Mouse (Mus musculus): ENCODE measurements at regions not wholly inside any gene's neighbourhood (a gene's known extent, or its start where the extent isn't known, plus 50 kb on each side); places are given as distances from the start of the nearest gene placed in this dataset.

DNA sequence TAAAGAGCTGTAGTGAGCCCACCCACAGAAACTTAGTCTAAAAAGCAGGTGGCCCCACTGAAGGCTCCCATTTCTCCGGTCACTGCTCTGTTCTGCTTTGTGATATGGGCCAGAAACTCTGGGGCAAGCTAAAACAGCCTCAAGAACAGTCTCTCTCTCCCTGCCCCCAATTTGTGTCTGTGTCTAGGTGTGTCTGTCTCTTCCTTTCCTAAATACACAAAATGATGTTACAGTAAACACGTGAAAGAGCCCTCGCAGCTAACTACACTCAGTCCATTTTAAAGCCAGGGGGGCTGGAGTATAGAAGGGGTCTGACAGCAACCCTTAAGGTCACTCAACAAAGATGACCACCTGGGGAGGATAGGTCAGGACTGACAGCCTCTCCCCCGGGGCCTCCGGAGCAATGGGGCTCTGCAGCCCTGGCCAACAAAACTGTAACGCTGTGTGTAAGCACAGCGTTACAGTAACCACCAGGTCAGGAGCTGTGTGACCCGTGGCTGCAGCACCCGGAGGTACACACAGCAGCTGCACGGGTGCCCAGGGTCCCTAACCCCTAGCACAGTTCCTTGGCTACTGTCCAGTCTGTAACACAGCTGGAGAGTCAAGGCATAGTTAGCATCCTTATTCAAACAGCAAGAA, 168.0 kb downstream of the 3100002H09Rik start:
- no peak for DNase-seq (ENCODE audit: extremely low spot score in 1 of 2, low spot score in 2 of 2)
- TF ChIP-seq CTCF (IDR thresholded peaks at IDR 0.05), result no peak
- no peak overlapping the region for H3K4me3 ChIP-seq
- intact Hi-C loops (cut with DNase I), result no loop called here
- H3K27ac ChIP-seq, result no peak overlapping the region

DNA sequence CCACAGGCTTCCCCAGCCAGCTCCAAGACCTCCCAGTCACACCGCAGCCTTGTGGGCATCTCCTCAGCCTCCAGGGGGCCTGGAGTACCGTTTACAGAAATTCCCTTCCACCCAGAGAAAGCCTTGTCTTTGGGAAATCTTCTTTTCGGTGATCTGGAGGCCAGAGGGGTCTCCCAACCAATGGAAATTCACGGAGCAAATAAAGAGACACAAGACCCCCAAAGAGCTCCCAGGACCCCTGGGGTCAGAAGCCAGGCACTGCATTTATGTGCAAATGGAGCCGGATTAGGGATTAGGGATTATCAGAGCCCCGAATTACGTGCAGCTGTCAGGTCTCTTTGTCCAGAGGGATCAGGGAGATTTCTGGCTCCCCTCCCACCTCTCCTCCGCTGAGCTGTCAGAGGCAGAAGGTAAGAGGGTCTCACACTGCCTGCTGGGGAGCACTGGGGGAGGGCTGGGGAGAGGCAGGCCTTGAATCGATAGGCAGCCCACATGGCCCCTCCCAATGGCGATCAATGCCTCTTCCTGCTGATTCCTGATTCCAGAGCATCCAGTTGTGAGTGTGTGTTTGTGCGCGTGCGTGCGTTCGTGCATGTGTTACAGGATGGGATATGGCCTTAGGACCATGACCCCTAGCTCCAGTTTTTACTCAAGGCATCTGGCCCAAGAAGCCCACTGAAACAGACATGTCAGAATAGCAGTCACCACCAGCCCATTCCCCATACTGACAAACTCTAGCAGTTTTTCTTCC, 168.7 kb downstream of the 3100002H09Rik start:
- Histone ChIP-seq H3K27ac (no peak overlapping the region), H3K4me3 (no peak overlapping the region)
- no peak for DNase-seq (ENCODE audit: extremely low spot score in 1 of 2, low spot score in 2 of 2)
- no peak; the same call in 1 of the 2 replicates for TF ChIP-seq CTCF (IDR thresholded peaks at IDR 0.05)
- intact Hi-C loops (cut with DNase I), result no loop called here

DNA sequence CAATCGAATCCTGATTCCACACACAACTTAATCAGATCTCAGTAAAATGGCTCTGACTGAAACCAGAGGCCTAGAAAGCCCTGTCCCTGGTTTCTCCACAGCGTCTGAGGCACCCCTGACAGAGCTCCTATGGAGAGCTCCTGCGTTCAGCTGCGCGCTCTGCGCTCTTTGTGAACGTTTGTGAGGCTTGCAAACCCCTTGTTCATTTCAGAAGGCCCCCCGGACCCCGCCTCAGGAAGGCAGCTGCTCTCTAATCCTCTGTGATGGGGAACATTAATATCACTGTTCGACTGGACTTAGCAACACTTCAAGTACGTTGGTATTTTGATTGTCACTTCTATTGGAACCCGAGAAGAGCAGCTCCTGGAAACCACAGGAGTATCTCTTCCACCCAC, 175.6 kb downstream of the 3100002H09Rik start:
- TF ChIP-seq CTCF (IDR thresholded peaks at IDR 0.05), result no peak
- Histone ChIP-seq H3K4me3 (no peak overlapping the region), H3K27ac (no peak overlapping the region)
- no peak for DNase-seq (ENCODE audit: extremely low spot score in 1 of 2, low spot score in 2 of 2)
- intact Hi-C loops (cut with DNase I), result no loop called here

DNA sequence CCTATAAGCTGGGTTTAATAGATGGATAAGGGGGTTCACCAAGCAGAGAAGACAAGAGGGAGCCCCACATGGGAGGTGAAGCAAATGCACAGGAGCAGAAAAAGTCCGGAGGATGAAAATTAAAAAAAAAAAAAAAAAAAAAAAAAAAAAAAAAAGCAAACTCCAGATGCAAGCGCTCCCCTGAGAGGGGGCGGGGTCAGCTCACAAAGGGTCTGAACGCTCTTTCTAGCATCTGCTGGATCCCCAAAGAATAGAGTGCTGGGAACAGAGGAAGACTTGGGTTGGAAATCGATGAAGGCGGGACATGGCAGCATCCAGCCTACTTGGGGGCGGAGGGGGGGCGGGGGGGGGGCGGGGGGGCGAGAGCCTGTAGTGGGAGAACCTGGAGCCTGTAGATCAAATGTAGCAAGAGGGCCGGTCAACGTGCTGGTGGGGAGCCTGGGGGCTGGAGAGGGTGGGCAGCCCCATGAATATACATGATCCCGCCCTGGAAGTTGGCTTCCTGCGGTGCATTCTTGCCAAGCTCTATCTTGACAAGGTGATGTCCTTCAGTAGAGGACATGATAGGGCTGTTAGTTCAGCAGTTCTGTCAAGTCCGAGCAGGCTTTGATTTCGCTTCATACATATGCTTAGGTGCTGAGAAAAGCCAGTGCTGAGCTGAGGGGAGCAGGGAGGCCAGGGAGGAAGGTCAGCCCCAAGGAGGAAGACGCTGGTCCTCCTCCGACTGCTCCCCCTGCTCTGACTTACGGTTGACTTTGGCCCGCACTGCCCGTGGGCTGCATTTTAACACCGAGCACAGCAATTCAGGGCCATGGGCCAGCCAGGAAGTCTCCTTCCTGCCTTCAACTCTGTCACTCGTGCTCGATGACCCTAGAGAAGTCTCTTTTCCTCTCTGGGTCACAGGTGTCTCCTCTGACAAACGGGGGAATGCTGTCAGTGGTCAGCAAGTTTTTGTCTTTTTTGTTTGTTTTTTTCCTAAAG, 176.3 kb downstream of the 3100002H09Rik start:
- intact Hi-C loops (cut with DNase I), result no loop called here
- H3K27ac ChIP-seq, result no peak overlapping the region
- H3K4me3 ChIP-seq, result no peak overlapping the region
- DNase-seq (ENCODE audit: extremely low spot score in 1 of 2, low spot score in 2 of 2), result no peak
- no peak for TF ChIP-seq CTCF (IDR thresholded peaks at IDR 0.05)

DNA sequence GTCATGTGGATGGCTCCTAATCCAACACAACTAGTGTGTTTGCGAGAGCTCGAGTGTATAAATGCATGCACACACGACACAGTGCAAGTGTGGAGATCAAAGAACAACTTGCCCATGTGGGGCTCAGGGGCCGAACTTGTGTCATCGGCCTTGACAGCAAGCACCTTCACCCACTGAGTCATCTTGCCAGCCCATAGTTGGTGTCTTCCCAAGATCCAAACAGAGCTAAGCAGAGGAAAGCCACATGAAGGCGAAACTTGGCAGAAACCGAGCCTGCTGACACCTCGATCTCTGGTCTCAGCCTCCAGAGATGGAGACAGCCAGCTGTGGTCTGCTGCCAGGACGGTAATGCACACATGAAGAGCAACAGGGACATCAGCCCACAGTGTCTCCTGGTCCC, 177.1 kb downstream of the 3100002H09Rik start:
- no peak overlapping the region for H3K4me3 ChIP-seq
- intact Hi-C loops (cut with DNase I), result no loop called here
- TF ChIP-seq CTCF (IDR thresholded peaks at IDR 0.05), result no peak

DNA sequence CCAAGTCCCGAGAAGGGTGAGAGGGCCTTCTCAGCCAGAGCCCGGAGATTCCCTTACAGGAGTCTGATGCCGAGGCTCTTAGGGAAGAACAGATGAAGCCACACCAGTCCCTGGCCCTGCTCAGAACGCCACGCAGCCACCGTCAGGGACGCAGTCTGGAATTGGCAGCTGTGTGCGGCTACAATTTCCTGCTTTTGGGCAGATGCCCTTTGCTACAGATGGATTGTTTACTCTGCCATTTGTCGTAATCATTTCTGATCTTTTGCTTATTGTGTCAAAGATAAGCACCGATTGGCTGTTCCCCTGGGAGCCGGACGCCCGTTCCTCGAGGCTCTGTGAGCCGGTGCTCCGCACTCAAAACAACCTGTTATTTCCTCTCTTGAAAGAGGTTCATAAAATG, 179.4 kb downstream of the 3100002H09Rik start:
- DNase-seq (ENCODE audit: extremely low spot score in 1 of 2, low spot score in 2 of 2), result no peak
- H3K27ac ChIP-seq, result no peak overlapping the region
- no peak overlapping the region for H3K4me3 ChIP-seq
- no peak for TF ChIP-seq CTCF (IDR thresholded peaks at IDR 0.05)
- intact Hi-C loops (cut with DNase I), result no loop called here

More for the DNA sequence above, 177.1 kb downstream of the 3100002H09Rik start:
- H3K27ac ChIP-seq, result no peak overlapping the region
- no peak for DNase-seq (ENCODE audit: extremely low spot score in 1 of 2, low spot score in 2 of 2)

DNA sequence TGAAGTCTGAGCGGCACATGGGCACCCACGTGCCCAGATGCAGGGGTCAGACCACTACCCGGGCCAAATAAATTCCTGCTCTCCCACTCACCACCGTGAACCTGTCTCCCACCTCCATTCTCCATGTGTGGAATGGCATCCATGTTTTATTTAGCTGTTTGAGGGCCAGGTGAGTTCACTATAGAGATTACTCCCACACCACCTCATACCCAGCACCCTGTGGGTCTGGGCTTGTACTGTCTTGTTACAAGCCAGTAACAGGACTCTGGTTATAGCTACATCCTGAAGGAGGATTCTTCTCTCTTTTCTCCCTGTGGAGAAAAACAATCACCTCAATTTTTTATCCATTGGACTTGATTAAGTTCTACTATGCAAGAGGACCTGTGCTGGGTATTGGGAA, 181.8 kb downstream of the 3100002H09Rik start:
- intact Hi-C loops (cut with DNase I), result no loop called here
- no peak for TF ChIP-seq CTCF (IDR thresholded peaks at IDR 0.05)
- Histone ChIP-seq H3K27ac (no peak overlapping the region), H3K4me3 (no peak overlapping the region)
- DNase-seq (ENCODE audit: extremely low spot score in 1 of 2, low spot score in 2 of 2), result no peak

DNA sequence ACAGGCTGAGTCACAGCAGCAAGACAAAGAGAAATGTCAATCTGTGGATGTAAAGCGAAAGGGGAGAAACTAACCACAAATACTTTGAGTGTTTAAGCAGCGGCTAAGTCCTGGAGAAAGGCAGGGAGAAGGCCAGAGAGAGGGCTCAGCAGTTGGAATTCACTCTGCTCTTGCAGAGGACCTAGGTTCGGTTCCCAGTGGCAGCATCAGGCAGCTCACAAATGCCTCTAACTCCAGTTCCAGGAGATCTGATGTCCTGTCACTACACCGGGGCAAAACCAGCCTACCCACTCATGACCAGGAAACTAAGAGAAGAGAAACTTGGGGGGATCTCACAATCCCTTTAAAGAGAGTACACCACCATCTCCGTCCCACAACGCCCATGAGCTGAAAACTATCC, 188.2 kb downstream of the 3100002H09Rik start:
- Histone ChIP-seq H3K4me3 (no peak overlapping the region), H3K27ac (no peak overlapping the region)
- no peak for DNase-seq (ENCODE audit: extremely low spot score in 1 of 2, low spot score in 2 of 2)
- no peak for TF ChIP-seq CTCF (IDR thresholded peaks at IDR 0.05)
- intact Hi-C loops (cut with DNase I), result no loop called here

DNA sequence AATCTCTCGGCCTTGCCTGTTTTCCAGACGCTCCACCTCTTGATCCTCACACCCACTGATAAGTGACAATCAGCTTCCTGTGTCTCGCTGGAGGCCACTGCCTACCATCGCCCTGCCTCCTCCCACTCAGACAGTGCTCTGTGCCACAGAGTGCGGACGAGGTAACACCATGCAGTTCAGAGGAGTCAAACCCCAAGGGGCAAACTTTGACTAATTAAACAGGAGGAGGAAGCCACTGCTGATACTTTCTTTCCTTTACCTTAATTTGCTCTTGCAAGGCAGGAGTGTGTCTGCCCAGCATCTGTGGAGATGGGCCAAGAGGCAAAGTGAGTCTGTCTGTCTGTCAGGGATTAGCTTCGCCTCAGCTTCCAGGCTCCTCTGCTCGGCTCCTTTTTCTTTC, 192.2 kb downstream of the 3100002H09Rik start:
- no peak for DNase-seq (ENCODE audit: extremely low spot score in 1 of 2, low spot score in 2 of 2)
- no peak for TF ChIP-seq CTCF (IDR thresholded peaks at IDR 0.05)
- H3K4me3 ChIP-seq, result no peak overlapping the region
- H3K27ac ChIP-seq, result no peak overlapping the region
- intact Hi-C loops (cut with DNase I), result no loop called here

DNA sequence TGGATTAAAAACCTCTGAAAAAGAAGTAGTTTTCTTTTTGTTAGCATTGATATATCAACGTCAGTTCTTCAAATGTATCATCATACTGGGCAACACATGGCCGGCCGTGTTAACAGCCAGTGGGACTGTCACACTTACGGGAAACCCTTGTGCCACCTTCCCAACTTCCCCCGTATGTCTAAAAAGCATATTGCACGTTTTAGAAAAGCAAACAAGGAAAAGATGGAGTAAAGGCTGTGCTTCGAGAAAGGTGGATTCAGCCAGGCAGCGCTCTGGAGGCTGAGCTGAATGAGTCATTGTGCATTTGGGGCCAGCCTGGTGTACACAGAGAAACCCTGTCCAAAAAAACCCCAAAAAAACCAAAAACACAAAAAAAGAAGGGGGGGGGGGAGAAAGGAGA, 193.4 kb downstream of the 3100002H09Rik start:
- H3K27ac ChIP-seq, result no peak overlapping the region
- H3K4me3 ChIP-seq, result no peak overlapping the region
- intact Hi-C loops (cut with DNase I), result no loop called here
- TF ChIP-seq CTCF (IDR thresholded peaks at IDR 0.05), result no peak
- no peak for DNase-seq (ENCODE audit: extremely low spot score in 1 of 2, low spot score in 2 of 2)

DNA sequence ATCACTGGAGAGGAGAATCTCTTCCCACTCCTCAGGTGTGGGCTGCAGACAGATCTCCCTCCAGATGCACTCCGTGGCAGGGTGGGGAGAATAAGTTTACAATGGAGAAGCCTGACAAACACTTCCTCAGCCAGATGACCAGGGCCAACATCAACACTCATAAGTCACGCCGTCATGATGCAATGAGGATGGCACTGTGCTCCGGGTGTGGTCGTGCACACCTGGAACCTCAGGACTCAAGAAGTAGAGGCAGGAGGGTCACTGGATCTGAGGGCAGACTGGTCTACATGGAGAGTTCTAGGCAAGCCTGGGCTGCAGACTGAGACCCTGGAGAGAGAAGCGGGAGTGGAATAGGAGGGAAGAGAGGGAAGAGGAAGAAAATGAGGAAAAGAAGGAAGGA, 194.3 kb downstream of the 3100002H09Rik start:
- no peak for TF ChIP-seq CTCF (IDR thresholded peaks at IDR 0.05)
- intact Hi-C loops (cut with DNase I), result no loop called here
- Histone ChIP-seq H3K27ac (no peak overlapping the region), H3K4me3 (no peak overlapping the region)
- no peak for DNase-seq (ENCODE audit: extremely low spot score in 1 of 2, low spot score in 2 of 2)

DNA sequence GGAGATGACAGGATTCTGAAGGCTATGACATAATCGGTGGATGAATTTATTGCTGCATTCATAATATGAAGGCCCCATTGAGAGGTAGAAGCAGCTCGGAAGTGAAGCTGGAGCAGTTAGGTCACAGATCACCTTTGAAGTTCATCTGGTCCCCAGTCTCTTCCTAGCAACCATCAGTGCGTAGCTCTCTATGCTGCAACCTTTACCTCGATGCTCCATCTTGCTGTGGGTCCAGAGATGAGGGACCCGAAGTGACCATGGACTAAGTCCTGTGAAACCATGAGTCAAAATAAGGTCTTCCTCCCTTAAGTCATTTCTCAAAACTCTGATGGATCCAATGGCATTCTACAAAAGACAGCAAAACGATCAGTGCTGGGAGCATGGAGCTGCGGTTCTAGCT, 196.2 kb downstream of the 3100002H09Rik start:
- intact Hi-C loops (cut with DNase I), result no loop called here
- no peak for TF ChIP-seq CTCF (IDR thresholded peaks at IDR 0.05)
- no peak overlapping the region for H3K27ac ChIP-seq
- DNase-seq (ENCODE audit: extremely low spot score in 1 of 2, low spot score in 2 of 2), result no peak
- H3K4me3 ChIP-seq, result no peak overlapping the region
